Mouse (Mus musculus) embryo, embryonic 10 days (tissue): ENCODE measurements around the gene Kcnj15.

Experiments used
- DNase-seq: peaks from one replicate; pipeline ENCODE4 v3.0.0-alpha.2; 2015; ENCODE audit warnings: low spot score

Gene Kcnj15

GRCm38 (mm10) chr16:95292843-95293505, 35.6 kb downstream of the Kcnj15 start:
- no peak for DNase-seq

GRCm38 (mm10) chr16:95297651-95298050, 40.3 kb downstream of the Kcnj15 start:
- no peak for DNase-seq

DNA sequence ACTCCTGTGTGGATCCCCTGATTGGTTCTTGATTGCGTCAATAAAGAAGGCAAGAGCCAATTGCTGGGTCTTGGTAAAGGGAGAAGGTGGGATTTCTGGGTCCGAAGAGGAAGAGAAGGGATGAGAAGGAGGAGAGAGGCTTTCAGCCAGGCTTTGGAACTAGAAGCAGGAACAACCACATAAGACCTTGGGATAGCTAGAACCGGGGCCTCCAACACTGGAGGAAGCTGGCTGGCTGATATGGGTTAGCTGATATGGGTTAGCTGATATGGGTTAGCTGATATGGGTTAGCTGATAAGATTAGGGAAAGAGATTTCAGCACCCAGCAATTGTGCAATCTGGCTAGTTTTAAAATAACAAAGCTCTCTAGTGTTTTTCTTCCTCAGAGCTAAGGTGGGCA, 44.3 kb downstream of the Kcnj15 start:
- no peak for DNase-seq

DNA sequence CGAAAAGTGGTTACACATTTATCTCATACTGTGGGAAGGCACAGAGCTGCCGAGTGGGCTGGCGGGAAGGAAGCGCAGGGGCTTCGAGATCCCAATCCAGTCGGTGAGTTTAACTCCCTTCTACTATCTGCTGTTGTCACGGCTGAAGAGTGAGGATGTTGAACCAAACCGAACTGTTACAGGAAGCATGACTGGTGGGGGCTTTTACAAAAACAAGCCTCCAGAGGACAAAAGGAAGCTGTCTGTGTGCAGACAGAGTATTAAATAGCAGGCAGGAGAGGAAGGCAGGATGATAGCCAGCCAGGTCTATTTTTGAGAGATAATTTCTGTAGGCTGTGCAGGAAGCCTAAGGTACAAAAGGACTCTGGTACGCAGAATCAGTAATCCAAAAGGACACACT, 46.3 kb downstream of the Kcnj15 start:
- DNase-seq, result no peak

GRCm38 (mm10) chr16:95307823-95308360, 50.5 kb downstream of the Kcnj15 start:
- DNase-seq, result no peak

DNA sequence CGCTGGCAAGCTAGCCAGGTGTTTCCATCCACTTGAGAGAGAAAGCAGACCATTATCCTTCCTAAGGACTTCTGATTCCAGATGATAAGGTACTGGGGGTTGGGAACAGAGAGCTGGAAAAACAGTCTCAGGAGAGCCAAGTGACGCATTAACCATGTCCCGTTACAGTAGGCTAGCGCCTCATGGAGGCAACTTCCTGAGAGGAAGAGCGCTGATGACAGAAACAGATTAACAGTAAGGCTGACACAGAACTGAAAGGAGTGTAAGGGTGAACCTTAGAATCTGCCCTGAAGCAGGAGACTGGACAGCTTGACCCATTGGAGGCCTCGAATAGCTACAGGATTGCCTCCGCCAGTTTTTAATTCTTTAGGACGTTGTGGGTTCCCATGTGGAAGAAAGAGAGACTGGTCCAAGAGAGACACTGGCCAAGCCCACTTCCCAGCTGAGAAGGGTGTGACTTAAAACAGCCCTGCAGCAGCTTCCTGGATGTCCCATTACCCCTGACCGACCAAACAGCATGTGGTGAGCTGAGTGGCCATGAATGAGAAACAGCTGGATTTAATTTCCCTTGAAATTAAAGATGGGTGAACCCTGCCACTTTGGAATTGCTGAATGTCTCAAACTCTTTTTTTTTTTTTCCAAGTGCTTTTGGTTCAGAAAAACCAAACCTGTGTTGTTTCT, 64.7 kb downstream of the Kcnj15 start:
- DNase-seq, result peak; percentile 60

- no peak for DNase-seq
Measured at GRCm38 (mm10) chr16:95332159-95332558, 74.8 kb downstream of the Kcnj15 start.

DNA sequence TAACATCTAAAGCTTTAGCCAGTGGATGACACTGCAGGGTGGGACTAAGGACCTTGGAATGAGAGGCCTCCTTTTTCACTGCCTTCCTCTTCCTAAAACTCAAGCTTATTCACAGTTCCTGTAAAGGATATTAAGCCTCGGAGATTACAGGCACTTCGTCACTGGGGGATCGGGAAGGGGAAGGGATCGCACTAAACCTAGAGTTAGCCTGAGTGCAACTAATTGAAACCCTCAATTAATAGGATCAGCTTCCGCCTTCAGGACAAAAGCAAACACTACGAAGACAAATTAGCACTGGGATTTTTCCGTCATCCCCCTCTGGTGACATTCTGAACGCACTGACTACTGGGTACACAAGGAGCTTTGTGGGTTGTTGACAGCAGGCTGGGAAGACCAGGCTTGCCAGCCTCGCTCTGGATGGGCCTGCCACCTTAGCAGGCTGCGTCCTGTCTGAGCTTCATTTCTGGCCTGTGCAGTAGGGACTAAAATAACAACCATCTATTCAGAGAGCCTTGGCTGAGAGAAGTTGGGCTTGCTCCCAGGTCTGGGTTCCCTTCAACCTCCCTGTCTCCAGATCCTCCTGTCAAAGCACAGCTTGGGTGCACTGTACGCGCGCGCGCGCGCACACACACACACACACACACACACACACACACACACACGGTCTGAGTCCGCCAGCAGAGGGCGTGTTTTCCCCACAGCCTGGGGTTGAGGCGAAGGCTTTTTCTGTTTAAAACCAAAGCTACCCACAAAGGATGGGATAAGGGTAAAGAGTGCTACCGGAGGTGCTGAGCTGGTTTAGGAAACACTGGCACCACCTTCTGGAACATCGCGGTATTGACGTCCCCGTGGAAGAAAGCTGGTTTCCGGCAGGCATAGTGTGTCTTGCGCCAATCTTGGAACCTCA, 83.8 kb downstream of the Kcnj15 start:
- peak; percentile 87 for DNase-seq

- no peak for DNase-seq
Measured at GRCm38 (mm10) chr16:95342030-95342429, 84.7 kb downstream of the Kcnj15 start.

- no peak for DNase-seq
Measured at GRCm38 (mm10) chr16:95344961-95345360, 87.6 kb downstream of the Kcnj15 start.

GRCm38 (mm10) chr16:95345882-95346281, 88.5 kb downstream of the Kcnj15 start:
- DNase-seq, result peak; percentile 88

DNA sequence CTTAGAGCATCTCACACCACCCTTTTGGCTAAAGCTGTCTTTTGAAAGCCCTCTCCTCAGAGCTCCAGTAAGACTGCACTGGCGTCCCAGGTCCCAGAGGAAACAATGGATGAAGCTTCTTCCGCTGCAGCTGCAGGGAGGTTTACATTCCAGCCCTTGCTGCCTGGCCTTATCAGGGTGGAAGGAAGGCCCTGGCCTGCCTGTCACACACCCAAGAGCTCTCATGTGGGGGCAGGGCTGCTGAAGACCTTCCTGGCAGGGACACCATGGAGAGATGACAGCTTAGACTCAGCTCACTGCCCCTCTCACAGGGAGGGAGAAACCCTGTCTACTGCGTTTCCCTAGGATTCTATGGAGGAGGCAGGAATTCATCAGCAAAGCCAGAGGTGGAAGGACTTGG, 89.8 kb downstream of the Kcnj15 start:
- DNase-seq, result peak; percentile 55

- DNase-seq, result no peak
Measured at GRCm38 (mm10) chr16:95348555-95348954, 91.2 kb downstream of the Kcnj15 start.

DNA sequence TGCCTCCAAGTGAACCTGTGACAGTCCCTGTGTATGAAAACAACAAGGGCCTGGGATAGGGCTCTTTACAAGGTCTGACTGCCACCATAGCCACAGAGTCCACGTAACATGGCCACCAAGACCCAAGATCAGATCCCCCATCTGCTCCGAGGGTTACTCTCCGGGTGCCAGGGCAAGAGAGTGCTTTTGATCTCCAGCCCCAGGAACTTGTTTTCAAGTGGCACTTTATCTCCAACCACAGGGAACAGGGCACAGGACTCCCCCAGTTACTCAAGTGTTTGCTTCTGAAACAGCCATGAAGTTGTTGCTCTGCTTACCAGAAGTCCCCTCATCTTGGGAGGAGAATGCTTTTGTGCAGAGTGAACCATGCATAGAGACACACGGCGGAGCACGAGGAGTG, 92.0 kb downstream of the Kcnj15 start:
- no peak for DNase-seq

DNA sequence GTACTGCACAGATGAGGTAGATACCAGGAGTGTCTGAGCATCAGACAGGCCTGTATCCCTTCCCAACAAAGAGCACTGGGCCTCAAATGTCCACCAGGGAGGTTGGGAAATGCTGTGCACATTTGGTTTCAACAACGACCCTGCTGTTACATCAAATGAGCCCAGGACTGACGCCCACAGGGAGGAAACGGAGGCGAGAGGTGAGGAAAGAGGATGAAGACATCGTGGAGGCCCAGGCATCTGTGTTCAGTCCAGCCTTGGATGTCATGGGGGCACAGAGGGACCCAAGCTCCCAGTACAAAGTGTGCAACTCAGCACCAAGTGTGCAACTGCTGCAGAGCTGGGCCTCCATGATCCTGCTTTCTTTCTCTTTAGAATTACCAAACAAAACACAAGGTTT, 92.4 kb downstream of the Kcnj15 start:
- DNase-seq, result no peak
